Mouse (Mus musculus) thymus, adult 2 months (tissue): ENCODE results near the gene Mfsd6l.

ENCODE experiments used
- CTCF ChIP-seq: fragments of 200-500 bp; IDR thresholded peaks from 2 replicates; pipeline ENCODE4 v1.5.1; 2012; ENCODE audit warnings: mild to moderate bottlenecking, control low read depth, low read length, moderate library complexity, borderline replicate concordance; ENCODE audit not compliant: control insufficient read depth, poor library complexity, insufficient read depth; ENCODE audit errors: extremely low read depth
- POLR2A ChIP-seq: fragments of 200-500 bp; IDR thresholded peaks from 2 replicates; pipeline ENCODE4 v1.6.1; 2012; ENCODE audit warnings: mild to moderate bottlenecking, low read length, control low read depth, moderate library complexity; ENCODE audit not compliant: control insufficient read depth, poor library complexity, insufficient read depth; ENCODE audit errors: extremely low read depth

- TF ChIP-seq POLR2A (no peak), CTCF (no peak)
Measured at GRCm38 (mm10) chr11:68600551-68601021, 44.6 kb downstream of the Mfsd6l start.
